Mouse (Mus musculus) testis, adult 2 months (tissue): ENCODE measurements around the gene Ccdc174. TPM values are rescaled to one million over a fixed set of nuclear protein-coding genes. Genes with fewer than 3 reads are reported as not detected.

Source experiments
- H3K27ac ChIP-seq: fragments of 200-500 bp; 2 replicates; pipeline ENCODE4 v1.5.1; 2012; ENCODE audit warnings: low read depth, low read length; ENCODE audit not compliant: control insufficient read depth, insufficient read depth
- H3K27me3 ChIP-seq: fragments of 200-500 bp; 2 replicates; pipeline ENCODE4 v1.6.1; 2012; ENCODE audit warnings: mild to moderate bottlenecking, low read length, moderate library complexity; ENCODE audit not compliant: control insufficient read depth, insufficient read depth
- H3K36me3 ChIP-seq: fragments of 200-500 bp; 2 replicates; pipeline ENCODE4 v1.6.1; 2012; ENCODE audit warnings: mild to moderate bottlenecking, low read length; ENCODE audit not compliant: control insufficient read depth, insufficient read depth
- H3K4me1 ChIP-seq: fragments of 200-500 bp; 2 replicates; pipeline ENCODE4 v1.6.1; 2012; ENCODE audit warnings: low read length; ENCODE audit not compliant: control insufficient read depth, insufficient read depth
- H3K4me3 ChIP-seq: fragments of 200-500 bp; 2 replicates; pipeline ENCODE4 v1.5.1; 2012; ENCODE audit warnings: low read depth, mild to moderate bottlenecking, low read length, moderate library complexity, mixed read lengths; ENCODE audit not compliant: control insufficient read depth
- CTCF ChIP-seq: fragments of 200-500 bp; IDR thresholded peaks from 2 replicates; pipeline ENCODE4 v1.5.1; 2012; ENCODE audit warnings: low read depth, mild to moderate bottlenecking, inconsistent platforms, low read length, moderate library complexity; ENCODE audit not compliant: control insufficient read depth, insufficient read depth, insufficient replicate concordance
- POLR2A ChIP-seq: fragments of 200-500 bp; IDR thresholded peaks from 2 replicates; pipeline ENCODE4 v1.6.1; 2012; ENCODE audit warnings: low read depth, mild to moderate bottlenecking, inconsistent platforms, low read length, moderate library complexity; ENCODE audit not compliant: control insufficient read depth
- polyA plus RNA-seq: library from polyadenylated mRNA; depleted of rRNA; stranded (reverse); fragments of >200 nt; gene quantifications from 2 replicates; pipeline ENCODE4 v1.2.3, GENCODE M21; 2012; rRNA removed

Ccdc174 gene
- 7.6 and 9.3 TPM in 2 replicates for polyA plus RNA-seq

- Histone ChIP-seq H3K4me1 (peaks cover 3% of the 10 kb centered on the region; the same call in 1 of the 2 replicates), H3K36me3 (no peaks in the 10 kb centered on the region), H3K27me3 (no peaks in the 10 kb centered on the region), H3K27ac (peak within 1 kb of the TSS; percentile 82), H3K4me3 (peak within 1 kb of the TSS; percentile 98)
- TF ChIP-seq POLR2A (peak; percentile 92), CTCF (no peak)
Observed at GRCm38 (mm10) chr6:91877885-91878651, at the start of gene Ccdc174. Gene Ccdc174, plus strand, starts transcription at chr6:91878053.

GRCm38 (mm10) chr6:91832863-91833440 lies 44.9 kb upstream of the Ccdc174 start:
- no peak overlapping the region for H3K27ac ChIP-seq
- H3K4me3 ChIP-seq = no peak overlapping the region
- no peaks in the 10 kb centered on the region; the same call in 1 of the 2 replicates for H3K4me1 ChIP-seq
- H3K27me3 ChIP-seq = no peaks in the 10 kb centered on the region
- H3K36me3 ChIP-seq = no peaks in the 10 kb centered on the region
- TF ChIP-seq POLR2A (no peak), CTCF (no peak)

GRCm38 (mm10) chr6:91839010-91839871 lies 38.6 kb upstream of the Ccdc174 start:
- H3K36me3 ChIP-seq = no peaks in the 10 kb centered on the region
- no peak overlapping the region for H3K4me3 ChIP-seq
- peaks cover 5% of the 10 kb centered on the region for H3K4me1 ChIP-seq
- no peak overlapping the region for H3K27ac ChIP-seq
- H3K27me3 ChIP-seq = no peaks in the 10 kb centered on the region; the same call in 1 of the 2 replicates
- TF ChIP-seq CTCF (no peak), POLR2A (no peak)

GRCm38 (mm10) chr6:91842897-91843627 lies 34.8 kb upstream of the Ccdc174 start:
- Histone ChIP-seq H3K4me3 (peak overlapping the region; percentile 30), H3K27ac (no peak overlapping the region), H3K27me3 (no peaks in the 10 kb centered on the region; the same call in 1 of the 2 replicates), H3K4me1 (peaks cover 5% of the 10 kb centered on the region), H3K36me3 (no peaks in the 10 kb centered on the region)
- TF ChIP-seq POLR2A = no peak
- TF ChIP-seq CTCF = no peak

- Histone ChIP-seq H3K4me1 (peaks cover 5% of the 10 kb centered on the region), H3K27me3 (no peaks in the 10 kb centered on the region; the same call in 1 of the 2 replicates), H3K4me3 (peak overlapping the region; percentile 30), H3K36me3 (no peaks in the 10 kb centered on the region), H3K27ac (no peak overlapping the region)
- TF ChIP-seq CTCF (no peak), POLR2A (no peak)
Observed at GRCm38 (mm10) chr6:91843628-91844153, 34.2 kb upstream of the Ccdc174 start.

- Histone ChIP-seq H3K27ac (no peak overlapping the region), H3K36me3 (no peaks in the 10 kb centered on the region), H3K27me3 (no peaks in the 10 kb centered on the region), H3K4me1 (no peaks in the 10 kb centered on the region), H3K4me3 (no peak overlapping the region)
- TF ChIP-seq POLR2A (no peak), CTCF (peak; percentile 11; the same call in 1 of the 2 replicates)
Observed at GRCm38 (mm10) chr6:91852550-91852949, 25.3 kb upstream of the Ccdc174 start.
